Mouse (Mus musculus): ENCODE measurements around the gene Gm28308.

Gene Gm28308

GRCm38 (mm10) chr6:52234428-52235140 lies 21.4 kb upstream of the Gm28308 start:
- in situ Hi-C loops (cut with MboI, MseI): loop anchor here (25.0 kb wide), 1 partner anchor 1053 kb away; the partner anchor contains the start of gene Creb5

GRCm38 (mm10) chr6:52233546-52234427 lies 20.6 kb upstream of the Gm28308 start:
- in situ Hi-C loops (cut with MboI, MseI): loop anchor here (25.0 kb wide), 1 partner anchor 1054 kb away; the partner anchor contains the start of gene Creb5

- in situ Hi-C loops (cut with MboI, MseI): loop anchor here (25.0 kb wide), 1 partner anchor 1054 kb away; the partner anchor contains the start of gene Creb5
These were observed 19.9 kb upstream of the Gm28308 start for GRCm38 (mm10) chr6:52232984-52233545.

GRCm38 (mm10) chr6:52232568-52232965 lies 19.4 kb upstream of the Gm28308 start:
- in situ Hi-C loops (cut with MboI, MseI): loop anchor here (25.0 kb wide), 1 partner anchor 1055 kb away; the partner anchor contains the start of gene Creb5

GRCm38 (mm10) chr6:52231885-52232567 lies 18.9 kb upstream of the Gm28308 start:
- in situ Hi-C loops (cut with MboI, MseI): loop anchor here (25.0 kb wide), 1 partner anchor 1055 kb away; the partner anchor contains the start of gene Creb5

GRCm38 (mm10) chr6:52230516-52231165 lies 17.5 kb upstream of the Gm28308 start, which contains the start of gene Hoxa9:
Gene Hoxa9, minus strand, starts transcription at chr6:52231089.
- in situ Hi-C loops (cut with MboI, MseI): loop anchor here (25.0 kb wide), 1 partner anchor 1057 kb away; the partner anchor contains the start of gene Creb5

GRCm38 (mm10) chr6:52229558-52230416 lies 16.6 kb upstream of the Gm28308 start:
- in situ Hi-C loops (cut with MboI, MseI): loop anchor here (5.0 to 25.0 kb wide), 3 partner anchors 33 to 1058 kb away; partner anchors contain the start of genes Creb5 and Hoxa13

GRCm38 (mm10) chr6:52228475-52229465 lies 15.6 kb upstream of the Gm28308 start:
- in situ Hi-C loops (cut with MboI, MseI): loop anchor here (5.0 to 25.0 kb wide), 3 partner anchors 34 to 1059 kb away; partner anchors contain the start of genes Creb5 and Hoxa13

GRCm38 (mm10) chr6:52227470-52228222 lies 14.5 kb upstream of the Gm28308 start:
- in situ Hi-C loops (cut with MboI, MseI): loop anchor here (5.0 to 25.0 kb wide), 3 partner anchors 35 to 1060 kb away; partner anchors contain the start of genes Creb5 and Hoxa13

- in situ Hi-C loops (cut with MboI, MseI): loop anchor here (5.0 to 25.0 kb wide), 3 partner anchors 36 to 1061 kb away; partner anchors contain the start of genes Creb5 and Hoxa13
These were observed 13.6 kb upstream of the Gm28308 start for GRCm38 (mm10) chr6:52226569-52227257.

- in situ Hi-C loops (cut with MboI, MseI): loop anchor here (5.0 to 25.0 kb wide), 3 partner anchors 36 to 1061 kb away; partner anchors contain the start of genes Creb5 and Hoxa13
These were observed 12.8 kb upstream of the Gm28308 start for GRCm38 (mm10) chr6:52225612-52226568.

- in situ Hi-C loops (cut with MboI, MseI): loop anchor here (5.0 to 25.0 kb wide), 5 partner anchors 37 to 1062 kb away; partner anchors contain the start of genes Creb5 and Hoxa13
These were observed 11.9 kb upstream of the Gm28308 start for GRCm38 (mm10) chr6:52224895-52225611.

- in situ Hi-C loops (cut with MboI, MseI): loop anchor here (5.0 to 10.0 kb wide), 3 partner anchors 219 to 637 kb away; no protein-coding TSS in a partner anchor
These were observed 11.0 kb upstream of the Gm28308 start for GRCm38 (mm10) chr6:52223939-52224760.
